Mouse (Mus musculus): ENCODE measurements around the gene Fem1b. TPM values are rescaled to one million over a fixed set of nuclear protein-coding genes. Genes with fewer than 3 reads are reported as not detected.

Gene Fem1b
- polyA plus RNA-seq, 1 experiment from 2014 or later: 8.9 TPM

DNA sequence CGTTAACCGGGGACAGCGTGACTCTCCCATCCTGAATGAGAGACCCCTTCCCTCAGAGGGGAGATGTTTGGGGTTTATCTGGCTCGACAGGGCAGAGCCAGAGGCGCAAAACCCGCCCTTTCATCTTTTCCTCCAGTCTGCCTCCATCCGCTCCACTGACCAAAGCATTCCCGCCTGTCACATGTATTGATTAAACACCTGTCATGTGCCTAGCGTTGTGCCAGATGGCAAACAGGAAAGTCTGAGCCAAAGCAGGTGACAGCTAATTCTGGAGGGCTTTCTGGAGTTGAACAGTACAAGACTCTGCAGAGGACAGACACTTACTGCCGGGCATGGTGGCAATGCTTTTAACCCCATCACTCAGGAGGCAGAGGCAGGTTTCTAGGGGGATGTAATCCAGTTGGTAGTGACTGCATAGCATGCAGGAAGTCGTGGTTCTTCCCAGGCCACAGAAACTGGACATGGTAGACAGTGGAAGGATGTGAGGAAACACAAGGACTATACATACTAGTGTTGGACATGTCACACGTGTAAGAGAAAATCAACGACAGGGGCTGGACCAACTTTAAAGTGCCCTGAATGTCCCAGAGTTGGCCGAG lies 27.5 kb upstream of the Fem1b start:
- Histone ChIP-seq H3K9me3 (ENCODE audit: control insufficient read depth) (no peaks in the 10 kb centered on the region), H3K27me3 (replicated peaks; ENCODE audit: control insufficient read depth, insufficient read depth, low read length) (no peaks in the 10 kb centered on the region), H3K9ac (ENCODE audit: low read depth, low read length) (peak overlapping the region; percentile 82), H3K4me3 (ENCODE audit: low read depth, low read length) (peak overlapping the region; percentile 65), H3K4me2 (replicated peaks; ENCODE audit: low read depth) (peak overlapping the region; percentile 90), H3K36me3 (ENCODE audit: control insufficient read depth, insufficient read depth) (no peaks in the 10 kb centered on the region; the same call in 1 of the 2 replicates), H3K4me1 (replicated peaks; ENCODE audit: control insufficient read depth, insufficient read depth, low read length) (peaks cover 11% of the 10 kb centered on the region; the same call in 1 of the 2 replicates), H3K27ac (ENCODE audit: low read depth, low read length) (peak overlapping the region; percentile 79)
- TF ChIP-seq CTCF (IDR thresholded peaks at IDR 0.05; ENCODE audit: low read depth): no peak
- 10% methylated on average over 14 of the region's 14 CpGs for WGBS
- ATAC-seq: no peak

DNA sequence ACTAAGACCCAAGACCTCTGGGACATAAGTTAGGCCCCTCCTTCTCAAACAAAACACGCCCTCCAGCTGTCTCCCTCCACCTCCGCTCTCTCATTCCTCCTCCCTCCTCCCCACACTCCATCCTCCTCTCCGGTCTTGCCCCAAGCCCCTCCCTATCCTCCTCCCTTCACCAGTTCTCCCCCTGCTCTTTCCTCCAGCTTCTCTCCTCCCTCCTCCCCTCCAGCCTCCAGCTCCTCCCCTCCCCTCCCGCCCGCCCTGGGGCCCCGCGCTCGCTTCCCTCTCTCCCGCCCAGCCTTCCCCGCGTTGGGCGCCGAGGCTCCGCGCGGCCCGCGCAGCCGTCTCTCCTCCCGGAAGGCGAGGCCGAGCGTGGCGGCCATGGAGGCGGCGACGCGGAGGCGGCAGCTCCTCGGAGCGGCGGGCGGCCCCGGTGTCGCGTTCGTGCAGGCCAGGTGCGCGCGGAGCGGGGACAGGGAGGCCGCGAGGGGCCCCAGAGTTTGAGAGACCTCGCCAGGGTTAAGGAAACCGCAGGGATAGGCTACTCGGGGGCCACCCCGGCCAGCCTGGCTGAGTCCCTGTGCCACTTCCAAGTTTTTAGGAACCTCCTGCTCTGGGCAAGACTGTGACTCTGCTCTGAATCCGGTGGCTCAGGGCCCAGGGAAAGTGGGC lies 26.9 kb upstream of the Fem1b start, which contains the start of gene Cln6:
Gene Cln6 (plus strand): TSS at position 280 of the 666 bp plus-strand sequence.
- no peaks in the 10 kb centered on the region for H3K9me3 ChIP-seq (ENCODE audit: control insufficient read depth)
- peak; percentile 68 for ATAC-seq
- no peaks in the 10 kb centered on the region; the same call in 1 of the 2 replicates for H3K36me3 ChIP-seq (ENCODE audit: control insufficient read depth, insufficient read depth)
- peak within 1 kb of the TSS; percentile 79 for H3K27ac ChIP-seq (ENCODE audit: low read depth, low read length)
- TF ChIP-seq CTCF (IDR thresholded peaks at IDR 0.05; ENCODE audit: low read depth): no peak
- H3K9ac ChIP-seq (ENCODE audit: low read depth, low read length): peak within 1 kb of the TSS; percentile 82
- WGBS: under 1% methylated on average over 47 of the region's 48 CpGs
- H3K4me1 ChIP-seq (replicated peaks; ENCODE audit: control insufficient read depth, insufficient read depth, low read length): peaks cover 11% of the 10 kb centered on the region; the same call in 1 of the 2 replicates
- H3K4me2 ChIP-seq (replicated peaks; ENCODE audit: low read depth): peak within 1 kb of the TSS; percentile 90
- H3K4me3 ChIP-seq (ENCODE audit: low read depth, low read length): peak within 1 kb of the TSS; percentile 65
- H3K27me3 ChIP-seq (replicated peaks; ENCODE audit: control insufficient read depth, insufficient read depth, low read length): no peaks in the 10 kb centered on the region

DNA sequence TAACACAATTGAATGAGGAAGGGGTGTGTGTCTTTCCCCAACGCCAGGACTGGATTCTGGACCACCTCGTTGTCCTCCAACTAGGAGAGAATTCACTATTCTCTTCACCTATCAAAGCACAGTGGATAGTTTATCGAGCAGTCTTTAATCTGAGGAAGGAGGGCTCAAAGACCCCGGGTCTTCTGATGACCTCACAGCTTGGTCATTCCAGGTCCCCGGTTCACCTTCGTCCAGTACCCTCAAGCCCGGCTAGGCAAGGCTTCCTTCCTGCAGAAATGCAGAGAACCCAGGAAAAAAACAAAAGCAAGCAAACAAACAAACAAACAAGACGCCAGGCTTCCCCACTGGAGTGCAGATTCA lies 26.4 kb upstream of the Fem1b start:
- H3K9ac ChIP-seq (ENCODE audit: low read depth, low read length): peak overlapping the region; percentile 82; the same call in 1 of the 2 replicates
- no peaks in the 10 kb centered on the region; the same call in 1 of the 2 replicates for H3K36me3 ChIP-seq (ENCODE audit: control insufficient read depth, insufficient read depth)
- TF ChIP-seq CTCF (IDR thresholded peaks at IDR 0.05; ENCODE audit: low read depth): no peak
- H3K9me3 ChIP-seq (ENCODE audit: control insufficient read depth): no peaks in the 10 kb centered on the region
- peak overlapping the region; percentile 65 for H3K4me3 ChIP-seq (ENCODE audit: low read depth, low read length)
- H3K27me3 ChIP-seq (replicated peaks; ENCODE audit: control insufficient read depth, insufficient read depth, low read length): no peaks in the 10 kb centered on the region
- H3K27ac ChIP-seq (ENCODE audit: low read depth, low read length): 0 out of 2 replicates have a peak overlapping the region, but pooled peaks have one; percentile 79
- 8% methylated on average over 8 of the region's 8 CpGs for WGBS
- no peak; the same call in 1 of the 2 replicates for ATAC-seq
- H3K4me2 ChIP-seq (replicated peaks; ENCODE audit: low read depth): peak overlapping the region; percentile 90
- peaks cover 10% of the 10 kb centered on the region; the same call in 1 of the 2 replicates for H3K4me1 ChIP-seq (replicated peaks; ENCODE audit: control insufficient read depth, insufficient read depth, low read length)

DNA sequence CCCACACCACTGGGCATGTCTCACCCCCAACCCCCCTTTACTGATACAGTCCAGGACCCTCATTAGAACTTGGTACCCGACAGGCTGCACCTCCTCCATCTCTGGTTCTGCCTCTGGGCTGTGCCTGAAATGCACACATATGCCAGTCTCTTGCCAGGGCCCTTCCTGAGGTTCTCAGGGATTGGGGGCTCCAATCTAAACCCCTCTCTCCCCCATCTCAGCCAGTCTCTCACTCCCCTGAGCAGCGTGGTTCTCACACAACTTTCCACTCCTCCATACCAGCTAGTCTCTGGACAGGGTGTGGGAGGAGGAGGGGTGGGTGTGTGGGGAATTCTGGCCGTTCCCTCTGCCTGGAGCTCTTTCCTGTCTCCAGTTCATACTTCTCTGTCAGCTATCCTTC lies 25.9 kb upstream of the Fem1b start:
- WGBS: 48% methylated on average over 3 of the region's 3 CpGs
- Histone ChIP-seq H3K4me1 (replicated peaks; ENCODE audit: control insufficient read depth, insufficient read depth, low read length) (peaks cover 6% of the 10 kb centered on the region; the same call in 1 of the 2 replicates), H3K9ac (ENCODE audit: low read depth, low read length) (no peak overlapping the region), H3K27me3 (replicated peaks; ENCODE audit: control insufficient read depth, insufficient read depth, low read length) (no peaks in the 10 kb centered on the region), H3K4me3 (ENCODE audit: low read depth, low read length) (no peak overlapping the region), H3K4me2 (replicated peaks; ENCODE audit: low read depth) (no peak overlapping the region), H3K36me3 (ENCODE audit: control insufficient read depth, insufficient read depth) (no peaks in the 10 kb centered on the region; the same call in 1 of the 2 replicates), H3K9me3 (ENCODE audit: control insufficient read depth) (no peaks in the 10 kb centered on the region), H3K27ac (ENCODE audit: low read depth, low read length) (no peak overlapping the region)
- no peak for ATAC-seq
- TF ChIP-seq CTCF (IDR thresholded peaks at IDR 0.05; ENCODE audit: low read depth): no peak

DNA sequence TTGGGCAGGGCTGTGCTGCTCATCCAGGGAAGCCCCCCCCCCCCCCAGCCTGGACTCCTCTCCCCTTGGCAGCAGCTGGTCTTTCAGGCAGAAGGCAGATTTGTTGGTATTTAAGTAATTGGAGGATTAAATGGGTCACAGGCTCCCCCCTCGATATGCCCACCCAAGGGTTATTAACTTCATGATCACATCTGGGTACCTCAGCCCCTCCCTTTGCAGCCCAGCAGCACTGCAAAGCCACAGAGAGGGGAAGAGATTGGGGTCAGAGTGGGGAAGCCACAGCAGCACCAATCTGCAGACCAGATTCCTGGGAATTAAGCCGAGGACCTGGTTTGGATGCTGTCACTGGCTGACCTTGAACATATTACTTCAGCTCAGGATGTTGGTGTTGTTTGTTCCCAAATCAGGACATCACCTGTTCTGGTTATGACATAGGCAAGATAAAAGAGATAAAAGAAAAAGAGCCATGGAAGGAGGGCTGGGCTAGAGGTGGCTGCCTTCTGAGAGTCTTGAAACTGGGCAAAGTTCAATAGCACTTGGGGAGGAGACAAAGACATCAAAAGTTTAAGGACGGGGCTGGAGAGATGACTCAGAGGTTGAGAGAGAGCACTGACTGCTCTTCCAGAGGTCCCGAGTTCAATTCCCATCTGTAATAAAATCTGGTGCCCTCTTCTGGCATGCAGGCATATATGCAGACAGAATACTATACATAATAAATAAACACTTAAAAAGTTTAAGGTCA lies 24.1 kb upstream of the Fem1b start:
- ATAC-seq: peak; percentile 51
- no peaks in the 10 kb centered on the region for H3K9me3 ChIP-seq (ENCODE audit: control insufficient read depth)
- WGBS: 34% methylated on average over 4 of the region's 4 CpGs
- no peaks in the 10 kb centered on the region for H3K27me3 ChIP-seq (replicated peaks; ENCODE audit: control insufficient read depth, insufficient read depth, low read length)
- H3K4me3 ChIP-seq (ENCODE audit: low read depth, low read length): no peak overlapping the region
- no peak overlapping the region for H3K9ac ChIP-seq (ENCODE audit: low read depth, low read length)
- H3K4me1 ChIP-seq (replicated peaks; ENCODE audit: control insufficient read depth, insufficient read depth, low read length): peaks cover 6% of the 10 kb centered on the region; the same call in 1 of the 2 replicates
- H3K4me2 ChIP-seq (replicated peaks; ENCODE audit: low read depth): no peak overlapping the region
- H3K27ac ChIP-seq (ENCODE audit: low read depth, low read length): no peak overlapping the region
- no peaks in the 10 kb centered on the region; the same call in 1 of the 2 replicates for H3K36me3 ChIP-seq (ENCODE audit: control insufficient read depth, insufficient read depth)
- peak; percentile 42 for TF ChIP-seq CTCF (IDR thresholded peaks at IDR 0.05; ENCODE audit: low read depth)

DNA sequence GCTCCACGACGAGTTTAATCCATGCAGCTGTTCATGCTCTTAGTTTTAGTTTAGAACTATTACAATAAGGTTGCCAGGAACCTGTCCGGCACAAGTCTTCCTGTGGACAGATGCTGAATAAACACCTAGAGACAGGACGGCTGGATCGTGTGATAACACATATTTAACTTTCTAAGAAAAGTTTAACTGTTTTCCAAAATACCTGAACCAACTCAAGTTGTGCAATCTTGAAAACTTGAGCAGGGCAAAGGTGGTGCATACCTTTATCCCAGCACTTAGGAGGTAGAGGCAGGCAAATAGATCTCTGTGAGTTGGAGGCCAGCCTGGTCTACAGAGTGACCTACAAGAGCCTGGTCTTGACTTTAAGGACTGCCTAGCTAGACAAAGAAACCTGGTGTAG lies 23.2 kb upstream of the Fem1b start:
- 51% methylated on average over 5 of the region's 5 CpGs for WGBS
- no peak overlapping the region for H3K9ac ChIP-seq (ENCODE audit: low read depth, low read length)

More for the DNA sequence above, 23.2 kb upstream of the Fem1b start:
- Histone ChIP-seq H3K27me3 (replicated peaks; ENCODE audit: control insufficient read depth, insufficient read depth, low read length) (no peaks in the 10 kb centered on the region), H3K4me2 (replicated peaks; ENCODE audit: low read depth) (no peak overlapping the region), H3K27ac (ENCODE audit: low read depth, low read length) (no peak overlapping the region), H3K9me3 (ENCODE audit: control insufficient read depth) (no peaks in the 10 kb centered on the region), H3K4me1 (replicated peaks; ENCODE audit: control insufficient read depth, insufficient read depth, low read length) (peaks cover 6% of the 10 kb centered on the region; the same call in 1 of the 2 replicates), H3K36me3 (ENCODE audit: control insufficient read depth, insufficient read depth) (no peaks in the 10 kb centered on the region; the same call in 1 of the 2 replicates), H3K4me3 (ENCODE audit: low read depth, low read length) (no peak overlapping the region)
- ATAC-seq: no peak
- TF ChIP-seq CTCF (IDR thresholded peaks at IDR 0.05; ENCODE audit: low read depth): no peak
